Mouse (Mus musculus) neutrophil, adult 5-6 weeks (primary cell): ENCODE data around the gene Apela. TPM values are rescaled to one million over a fixed set of nuclear protein-coding genes. Genes with fewer than 3 reads are reported as not detected.
"Not testable (repeated sequence)": the region's sequence is repeated elsewhere in the genome, so short reads cannot be mapped to it uniquely, and the experiment has no call there.

ENCODE experiments used
- ATAC-seq: fragments of 151-379, 151-347 bp; 2 replicates; pipeline ENCODE4 v1.8.0; 2017; ENCODE audit warnings: mild to moderate bottlenecking, moderate TSS enrichment; ENCODE audit not compliant: insufficient number of reproducible peaks, poor library complexity, low FRiP score, severe bottlenecking; ENCODE audit errors: extremely low read depth
- total RNA-seq: library from RNA; stranded (forward); fragments of 200-1000 nt; gene quantifications from 2 replicates; pipeline ENCODE4 v1.2.3, GENCODE M21; 2017

Apela gene
- total RNA-seq, 1 experiment from 2014 or later: not detected

DNA sequence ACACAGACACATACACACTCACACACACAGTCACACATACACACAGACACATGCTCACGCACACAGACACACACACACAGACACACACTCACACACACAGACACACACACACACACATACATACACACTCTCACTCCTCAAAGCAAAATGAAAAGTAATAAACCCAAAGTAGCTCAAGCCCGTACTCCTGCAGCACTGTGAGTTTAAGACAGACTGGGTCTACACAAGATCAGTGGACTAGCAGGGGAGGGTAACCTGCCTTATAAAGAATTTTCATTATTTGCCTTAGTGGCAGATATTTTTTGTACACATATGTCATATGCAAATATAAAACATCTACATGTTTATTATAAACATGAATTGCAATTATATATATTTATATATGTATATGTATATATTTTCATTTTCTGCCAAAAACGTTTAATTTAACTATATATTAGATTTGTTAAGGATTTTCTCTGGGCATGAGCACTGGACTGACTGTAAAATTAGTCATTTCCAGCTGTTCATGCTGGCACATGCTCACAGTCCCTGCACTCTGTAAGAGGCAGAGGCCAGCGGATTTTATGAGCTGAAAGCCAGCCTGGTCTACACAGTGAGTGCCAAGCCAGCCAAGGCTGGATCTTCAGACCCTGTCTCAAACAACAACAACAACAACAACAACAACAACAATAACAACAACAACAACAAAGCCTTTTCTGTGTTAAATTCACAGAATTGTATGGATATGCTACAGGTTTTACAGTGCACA, 6.2 kb downstream of the Apela start:
- ATAC-seq: no peak

GRCm38 (mm10) chr8:65029776-65030175, 7.4 kb downstream of the Apela start:
- ATAC-seq: no peak

DNA sequence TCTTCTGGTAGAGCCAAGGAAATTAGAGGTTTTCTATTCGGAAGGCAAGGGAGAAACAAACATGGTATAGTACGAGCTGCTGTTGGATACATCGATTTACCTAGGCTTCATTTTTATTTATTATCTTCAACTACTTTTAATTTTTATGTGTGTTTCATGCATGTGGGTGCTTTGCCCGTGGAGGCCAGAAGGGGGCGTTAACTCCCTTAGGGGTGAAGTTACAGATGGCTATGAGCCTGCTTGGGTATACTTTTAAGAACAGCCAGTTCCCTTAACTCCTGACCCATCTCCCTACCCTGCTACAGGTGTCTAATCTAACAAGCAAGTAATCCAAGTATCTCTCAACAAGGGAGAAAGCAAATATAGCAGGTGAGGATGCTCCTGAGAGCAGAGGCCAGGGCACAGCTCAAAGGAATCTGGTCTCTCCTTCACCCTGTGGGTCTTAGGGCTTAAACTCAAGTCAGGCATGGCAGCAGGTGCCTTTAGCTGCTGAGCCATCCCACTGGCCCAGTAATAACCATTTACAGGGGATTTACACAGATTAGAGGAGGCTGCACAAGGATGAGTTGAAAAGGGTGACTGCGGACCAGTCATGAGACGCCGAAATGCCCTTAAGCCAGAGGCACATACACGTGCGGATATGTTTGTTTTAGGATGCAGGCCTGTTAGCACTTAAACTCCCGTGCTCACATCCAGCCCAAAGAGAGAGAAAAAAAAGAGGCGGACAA, 8.0 kb downstream of the Apela start:
- ATAC-seq: no peak

DNA sequence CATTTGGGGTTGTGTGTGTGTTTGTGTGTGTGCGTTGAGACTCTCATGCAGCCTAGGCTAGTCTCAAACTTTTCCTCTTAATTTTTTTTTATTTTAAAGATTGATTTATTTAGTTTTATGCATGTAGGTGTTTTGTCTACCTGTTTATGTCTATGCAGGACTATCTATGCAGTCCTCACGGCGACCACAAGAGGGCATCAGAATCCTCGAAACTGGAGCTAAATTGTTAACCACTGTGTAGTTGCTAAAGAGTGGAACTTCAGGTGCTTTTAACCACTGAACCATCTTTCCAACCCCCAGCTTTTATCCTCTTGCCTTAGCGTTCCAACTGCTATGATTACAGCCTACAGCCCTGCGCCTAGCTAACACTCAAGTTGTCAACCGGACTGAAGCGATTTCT, 14.7 kb downstream of the Apela start:
- no peak for ATAC-seq

GRCm38 (mm10) chr8:65018423-65018822, 18.7 kb downstream of the Apela start, which contains the start of the genes Trim61 and Trim60:
TSS of gene Trim61 (minus strand) at chr8:65018523.
TSS of gene Trim60 (minus strand) at chr8:65018584.
- ATAC-seq: no peak

DNA sequence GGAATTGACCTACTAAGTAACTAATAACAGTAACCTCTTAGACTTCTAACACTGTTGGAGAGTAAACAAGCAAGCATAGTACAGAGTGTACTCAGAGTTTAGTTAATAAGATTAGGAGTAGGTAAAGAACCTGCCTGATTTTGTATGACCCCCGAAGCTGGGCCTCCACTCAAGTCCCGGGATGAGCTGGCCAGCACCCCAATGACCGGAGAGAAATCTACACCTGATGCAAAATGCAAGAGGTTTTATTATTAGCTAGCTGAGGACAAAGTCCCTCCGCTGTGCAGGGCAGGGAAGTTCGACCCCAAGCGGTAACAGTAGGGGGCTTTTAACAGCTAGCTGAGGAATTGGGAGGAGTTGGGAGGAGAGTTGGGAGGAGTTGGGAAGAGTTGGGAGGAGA, 29.5 kb downstream of the Apela start:
- not testable (repeated sequence) for ATAC-seq

DNA sequence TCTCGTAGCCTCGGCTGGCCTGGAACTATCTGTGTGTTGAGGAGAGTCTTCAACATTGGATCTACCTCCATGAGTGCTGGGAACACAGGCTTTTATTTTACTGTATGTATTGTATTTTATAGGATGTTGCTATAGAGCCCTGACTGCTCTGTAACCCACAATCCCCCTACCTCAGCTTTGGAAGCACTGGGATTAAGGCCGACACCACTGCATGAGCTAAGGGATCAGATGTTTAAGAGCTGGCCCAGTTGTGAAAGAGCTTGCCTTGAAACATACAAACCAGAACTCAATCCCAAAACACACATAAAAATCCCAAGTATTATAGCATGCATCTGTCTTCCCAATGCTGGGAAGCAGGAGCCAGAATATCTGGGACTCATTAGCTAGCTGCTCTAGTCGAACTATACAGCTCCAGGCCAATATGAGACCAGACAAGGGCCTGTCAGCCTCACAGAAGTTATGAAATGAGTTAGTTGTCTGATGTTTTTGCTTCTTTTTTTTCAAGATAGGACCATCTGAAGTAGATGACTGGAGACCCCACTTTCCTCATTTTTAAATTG, 38.2 kb downstream of the Apela start:
- no peak for ATAC-seq

GRCm38 (mm10) chr8:64987731-64988130, 49.4 kb downstream of the Apela start, which contains the start of gene Trim75:
TSS of gene Trim75 (minus strand) at chr8:64987831.
- ATAC-seq: no peak

GRCm38 (mm10) chr8:64983150-64983897, 53.8 kb downstream of the Apela start:
- no peak for ATAC-seq

Other genes starting within 250 kb of the Apela start
- 80.2 and 82.5 TPM in 2 replicates for gene Klhl2, start 187.3 kb downstream of the Apela start, total RNA-seq
- gene Tmem192, start 90.2 kb downstream of the Apela start, total RNA-seq: 13.3 and 17.6 TPM in 2 replicates
- not detected in 2 replicates for gene Trim75, start 49.5 kb downstream of the Apela start, total RNA-seq
- gene Trim61, start 18.8 kb downstream of the Apela start, total RNA-seq: not detected in 2 replicates
- gene Trim60, start 18.8 kb downstream of the Apela start, total RNA-seq: not detected in 2 replicates
- gene Gm10663, start 37.7 kb upstream of the Apela start, total RNA-seq: not detected in 2 replicates
- not detected in 2 replicates for gene BC030870, start 92.2 kb upstream of the Apela start, total RNA-seq